Mouse (Mus musculus) induced T-regulatory cell, adult 2 months (primary cell): ENCODE data around the gene Wars.

Source experiments
- DNase-seq: peaks from one replicate; pipeline ENCODE4 v3.0.0-alpha.2; 2012; ENCODE audit warnings: low read depth

Gene Wars

DNA sequence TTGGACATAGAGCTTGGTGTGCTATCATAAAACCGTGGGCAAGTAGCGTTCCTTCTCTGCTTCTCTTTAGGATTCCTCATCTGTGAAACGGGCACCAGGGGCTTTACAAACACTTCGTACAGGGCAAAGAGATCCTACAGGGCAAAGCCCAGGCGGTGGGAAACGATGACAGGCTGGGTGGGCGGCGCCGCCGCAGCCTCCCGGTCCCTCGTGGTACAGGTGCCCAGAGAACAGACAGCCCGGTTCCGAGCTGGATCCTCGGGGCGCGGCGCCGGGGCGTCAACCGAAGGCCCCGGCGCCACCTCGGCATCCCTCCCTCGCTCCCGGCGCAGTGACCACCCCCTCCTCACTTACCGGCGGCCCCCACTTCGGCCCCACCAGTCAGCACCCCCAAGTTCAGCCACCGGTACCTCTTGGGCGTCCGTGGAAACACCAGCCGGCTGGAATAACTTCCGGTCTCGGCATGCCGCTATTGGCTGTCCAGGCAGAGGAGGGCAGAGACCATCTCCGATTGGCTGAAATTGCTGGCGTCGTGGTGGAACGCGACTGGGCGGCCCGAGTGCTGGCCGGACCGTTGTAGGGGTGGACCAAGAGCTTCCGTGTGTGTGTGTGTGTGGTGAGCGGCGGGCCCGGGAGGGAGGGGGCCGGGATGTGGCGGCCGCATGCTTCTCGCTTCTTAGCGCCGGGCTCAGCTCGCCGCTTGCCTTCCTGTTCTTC, at the start of gene Wars:
Wars (minus strand) TSS at position 460 of the 717 bp plus-strand sequence.
- peak; percentile 94 for DNase-seq

DNA sequence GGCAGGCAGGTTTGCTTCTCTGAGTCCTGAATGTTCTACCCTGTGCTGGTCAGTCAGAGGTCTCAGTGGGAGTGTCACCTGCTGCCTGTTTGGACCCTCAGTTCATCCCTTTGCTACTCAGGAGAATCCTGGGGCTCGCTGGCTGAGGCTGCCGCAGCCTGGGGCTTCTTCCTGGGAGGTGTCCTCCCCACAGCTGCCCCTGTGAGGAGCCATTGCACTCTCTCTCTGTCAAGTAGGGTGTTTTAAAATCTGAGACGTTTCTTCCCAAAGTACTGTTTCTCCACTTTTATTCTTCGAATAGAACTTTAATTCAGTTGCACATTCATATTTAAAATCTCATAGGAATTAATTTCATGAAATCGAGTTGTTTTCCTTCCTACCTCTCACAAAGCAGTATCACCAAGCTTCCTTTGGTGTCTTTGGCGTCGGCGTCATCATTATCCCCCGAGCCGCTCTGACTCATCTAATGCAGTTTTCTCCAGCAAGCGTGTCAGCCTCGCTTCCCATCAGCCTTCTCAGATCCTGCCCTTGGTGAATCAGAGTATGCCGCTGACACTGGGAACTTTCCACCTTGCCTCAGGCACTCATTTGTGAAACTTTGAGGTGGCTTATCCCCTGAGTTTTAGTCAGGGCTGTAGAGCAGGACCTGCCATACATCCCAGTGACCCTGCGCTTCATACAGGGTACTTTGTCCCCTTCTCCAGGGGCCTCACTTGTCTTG, 48.4 kb upstream of the Wars start:
- DNase-seq = no peak

DNA sequence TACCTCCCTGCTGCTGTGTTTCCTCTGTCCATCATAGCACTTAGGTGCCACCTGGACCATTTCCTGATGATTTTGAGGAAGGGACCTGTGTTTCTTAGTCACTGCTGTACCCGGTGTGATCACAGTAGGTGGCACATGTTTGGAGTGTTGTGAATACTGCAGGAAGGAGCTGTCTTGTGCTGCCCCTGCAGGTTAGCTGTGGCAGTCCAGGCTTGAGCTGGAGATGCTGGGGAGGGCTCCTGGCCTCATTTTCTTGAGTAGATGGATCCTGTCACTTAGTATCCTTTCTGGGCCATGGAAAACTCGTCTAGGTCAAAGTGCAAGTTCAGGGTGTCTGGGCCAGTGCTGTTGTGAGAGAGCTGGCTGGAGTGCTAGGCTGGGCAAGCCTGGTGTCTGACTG, 47.3 kb upstream of the Wars start:
- DNase-seq = no peak

DNA sequence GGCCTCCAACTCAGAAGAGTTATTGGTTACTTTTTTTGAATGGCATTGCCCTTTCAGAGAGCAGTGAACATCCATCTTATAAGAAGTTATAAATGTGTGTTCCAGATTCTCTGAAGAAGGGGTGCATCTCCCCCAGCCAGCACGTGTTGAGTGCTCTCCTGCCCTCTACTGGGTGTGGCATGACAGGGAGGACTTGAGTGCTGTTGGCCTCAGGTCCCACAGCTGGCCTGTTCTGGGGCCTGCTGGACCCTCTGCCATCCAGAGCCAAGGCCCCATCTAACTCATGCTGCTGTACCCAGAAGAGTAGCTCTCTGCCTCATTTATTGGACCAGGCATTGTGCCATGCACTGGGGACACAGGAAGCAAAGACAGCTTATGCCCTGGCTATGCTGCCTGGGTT, 46.3 kb upstream of the Wars start:
- DNase-seq = no peak

DNA sequence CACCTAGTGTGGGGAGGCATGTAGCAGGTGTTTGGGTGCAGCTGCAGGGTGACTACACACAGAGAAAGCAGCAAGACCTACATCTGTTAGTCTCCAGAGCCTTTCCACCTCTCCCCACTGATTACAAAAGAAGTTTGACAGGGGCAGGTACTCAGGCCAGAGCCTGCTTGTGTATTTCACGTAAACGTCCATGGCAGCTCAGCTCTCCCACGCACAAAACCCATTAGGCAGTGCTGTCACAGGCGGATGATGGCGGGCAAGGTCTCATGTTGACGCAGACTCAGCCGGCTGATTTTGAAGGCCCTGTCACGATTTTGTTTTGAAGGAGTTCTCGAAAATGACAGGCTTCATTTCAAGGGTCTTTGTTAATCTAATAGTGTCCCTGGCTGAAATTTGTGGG, 45.3 kb upstream of the Wars start:
- DNase-seq = no peak

DNA sequence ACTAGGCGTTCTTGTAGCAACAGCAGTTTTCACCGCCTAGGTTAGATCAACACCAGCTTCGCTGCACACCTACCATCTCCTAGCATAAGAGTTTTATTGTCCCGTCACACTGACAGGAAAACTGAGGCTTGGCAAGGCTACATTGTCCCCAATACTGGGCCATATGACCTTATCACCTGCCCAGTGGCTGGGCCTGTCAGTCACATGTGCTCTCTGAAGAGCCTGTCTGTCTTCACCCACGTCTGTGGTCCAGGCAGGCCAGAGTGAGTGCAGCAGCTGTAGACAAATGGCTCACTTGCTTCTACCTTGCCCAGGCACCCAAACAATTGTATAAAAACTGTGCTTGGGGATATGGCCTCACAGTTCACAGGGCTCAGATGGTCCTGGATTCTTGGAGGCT, 44.9 kb upstream of the Wars start:
- DNase-seq = no peak

DNA sequence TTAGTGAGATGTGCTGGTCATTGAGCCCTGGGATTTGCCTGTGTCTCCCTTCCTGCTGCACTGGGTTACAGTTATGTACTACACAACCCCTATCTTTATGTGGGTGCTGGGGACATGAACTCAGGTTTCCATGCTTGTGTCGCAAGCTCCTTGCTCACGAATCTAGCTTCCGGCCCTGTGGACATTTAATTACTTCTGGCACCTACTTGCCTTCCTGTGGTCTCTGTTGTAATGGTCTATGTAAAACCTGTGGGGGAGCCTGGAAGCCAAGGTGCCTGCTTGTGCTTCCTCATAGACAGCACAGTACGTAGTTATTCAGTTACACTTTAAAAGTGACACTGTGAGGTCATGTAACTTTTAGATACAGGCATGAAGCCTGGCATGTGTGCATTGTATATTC, 43.5 kb upstream of the Wars start:
- DNase-seq = no peak

DNA sequence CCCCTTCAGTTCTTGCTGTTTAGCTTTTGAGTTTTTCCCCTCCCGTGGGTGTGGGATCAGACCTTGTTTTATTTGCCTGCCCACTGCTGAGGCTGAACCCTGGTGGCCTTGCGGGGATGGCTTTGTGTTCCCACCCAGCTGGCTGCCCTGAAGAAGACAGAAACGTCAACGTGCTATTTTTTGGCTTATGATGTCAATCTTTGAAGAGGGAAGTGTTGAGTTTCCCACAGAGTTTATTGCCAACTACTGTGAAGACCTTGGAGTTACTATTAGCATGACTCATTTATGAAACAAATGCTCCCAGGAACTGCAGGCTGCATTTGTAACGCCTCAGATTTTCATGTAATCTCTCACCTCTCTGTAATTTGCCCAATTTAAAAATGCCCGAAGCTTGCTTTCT, 42.9 kb upstream of the Wars start:
- no peak for DNase-seq

DNA sequence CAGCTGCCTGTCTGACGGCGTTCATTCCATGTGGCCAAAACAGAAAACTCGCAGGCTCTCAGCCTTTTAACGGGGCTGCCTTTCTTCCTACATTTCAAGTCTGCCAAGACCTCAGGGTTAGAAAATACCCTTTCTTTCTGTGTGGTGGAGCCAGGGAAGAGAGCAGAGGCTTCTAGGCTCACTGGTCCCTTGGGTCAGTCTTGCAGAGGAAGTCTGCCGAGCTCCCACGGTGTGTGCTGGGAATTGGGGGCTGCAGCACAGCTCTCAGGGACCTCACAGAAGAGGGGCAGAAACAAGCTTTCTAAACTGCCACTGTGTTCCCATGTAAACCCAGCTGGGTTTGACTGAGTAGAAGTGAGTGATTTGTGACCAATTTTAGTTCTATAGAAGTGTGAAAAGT, 40.3 kb upstream of the Wars start:
- DNase-seq = no peak

DNA sequence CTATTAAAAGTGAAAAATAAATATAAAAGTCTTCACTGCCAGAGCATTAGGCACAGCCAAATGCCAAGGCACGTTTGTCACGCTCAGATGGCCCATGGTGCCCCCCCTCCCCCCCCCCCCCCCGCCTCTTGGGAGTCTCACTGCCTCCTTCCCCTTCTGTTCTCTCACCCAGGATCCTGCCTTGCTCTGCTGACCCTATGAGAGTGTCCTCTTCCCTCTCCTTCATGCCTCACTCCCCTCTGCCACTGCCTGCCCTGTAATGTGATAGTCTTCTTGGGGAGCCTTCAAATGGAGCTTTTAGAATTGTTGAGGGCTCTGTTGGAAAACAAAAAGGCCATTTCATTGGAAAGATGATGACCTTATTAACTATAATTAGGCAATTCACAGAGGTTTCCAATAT, 38.1 kb upstream of the Wars start:
- DNase-seq = no peak

DNA sequence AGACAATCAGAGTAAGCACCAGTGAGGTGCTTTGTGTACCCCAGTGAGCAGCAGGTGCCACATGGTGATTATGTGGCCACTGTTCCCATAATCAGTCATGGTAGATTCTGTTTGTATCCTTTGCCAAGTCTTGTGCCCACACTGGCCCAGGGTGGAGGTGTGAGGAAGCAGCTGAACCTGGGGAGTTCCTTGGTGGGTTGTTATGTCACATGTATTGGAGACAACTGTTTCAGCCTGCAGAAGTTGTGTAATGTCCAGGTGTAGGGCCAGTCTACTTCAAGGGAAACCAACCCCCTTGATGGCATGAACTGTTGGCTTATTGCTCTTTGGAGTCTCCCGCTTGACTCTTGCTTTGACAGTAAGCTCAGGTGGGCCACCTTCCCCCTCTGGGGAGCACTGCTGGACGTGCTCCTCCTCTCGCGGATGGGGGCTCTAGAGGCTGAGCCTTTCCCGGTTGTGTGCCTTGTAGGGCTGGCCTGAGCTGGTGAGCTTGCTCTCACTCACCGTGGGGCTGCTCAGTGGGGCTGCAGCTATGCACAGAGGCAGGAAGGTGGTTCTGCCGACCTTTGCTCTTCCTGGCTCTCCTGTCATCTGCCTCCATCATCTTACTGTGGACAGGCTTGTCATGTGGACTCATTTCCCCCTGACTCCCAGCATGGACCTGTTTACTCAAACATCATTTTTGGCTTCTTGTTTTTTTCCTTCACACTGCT, 37.5 kb upstream of the Wars start:
- no peak for DNase-seq

DNA sequence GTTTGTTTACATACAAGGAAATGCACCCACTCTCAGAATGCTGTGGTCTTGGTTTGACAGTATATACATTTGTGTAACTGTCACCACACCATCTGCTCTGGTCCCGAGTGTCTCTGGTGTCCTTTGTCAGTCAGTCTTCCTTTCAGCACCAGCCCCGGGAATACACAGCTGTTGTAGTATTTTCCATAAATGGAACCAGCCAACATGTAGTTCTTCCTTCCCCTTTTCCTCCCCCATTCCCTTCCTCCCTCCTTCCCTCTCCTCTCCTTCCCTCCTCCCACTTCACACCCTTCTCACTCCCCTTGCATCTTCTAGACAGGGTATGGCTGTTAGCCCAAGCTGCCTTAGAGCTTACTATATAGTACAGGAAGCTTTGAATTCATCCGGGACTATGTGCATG, 35.5 kb upstream of the Wars start:
- DNase-seq = no peak

DNA sequence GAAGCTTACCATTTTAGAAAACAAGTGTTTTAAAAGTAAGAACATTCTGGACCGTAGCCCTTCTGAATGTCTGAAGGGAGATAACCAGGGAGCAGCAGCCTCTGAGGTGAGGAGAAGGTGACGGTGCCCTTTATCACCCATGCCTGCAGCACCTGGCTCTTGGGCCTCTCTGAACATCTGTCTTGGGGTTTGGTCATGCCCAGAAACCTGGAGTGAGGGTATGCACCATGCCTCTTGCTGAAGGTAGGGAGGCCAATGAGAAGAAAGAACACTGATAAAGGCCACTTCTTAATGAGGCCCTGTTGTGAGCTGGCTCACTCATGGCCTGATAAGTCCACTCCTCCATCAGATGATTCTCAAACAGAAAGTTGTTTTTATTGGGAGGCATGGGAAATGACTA, 34.3 kb upstream of the Wars start:
- no peak for DNase-seq

DNA sequence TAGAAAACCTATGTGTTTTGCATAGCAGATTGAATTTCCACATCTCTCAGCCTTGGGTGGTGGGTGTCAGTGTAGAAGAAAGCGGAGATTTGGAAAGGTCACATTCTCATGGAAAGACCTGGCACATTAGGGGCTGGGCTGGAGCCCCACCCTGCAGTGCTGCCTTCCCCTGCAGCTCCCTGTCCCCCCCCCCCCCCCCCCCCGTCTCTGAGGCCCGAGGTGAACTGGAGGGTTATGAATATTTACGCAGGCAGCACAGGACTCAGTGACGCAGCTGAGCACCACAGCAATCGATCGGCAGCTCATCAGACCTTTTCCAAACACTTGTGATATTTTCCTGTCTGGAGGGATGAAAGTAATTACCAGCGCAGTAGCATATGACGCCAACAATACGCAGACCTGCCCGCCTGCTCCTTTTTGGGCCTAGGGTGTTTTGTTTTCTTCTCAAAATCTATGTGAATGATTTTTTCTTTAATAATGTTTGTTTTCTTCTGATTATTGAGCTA, 32.7 kb upstream of the Wars start:
- no peak for DNase-seq

DNA sequence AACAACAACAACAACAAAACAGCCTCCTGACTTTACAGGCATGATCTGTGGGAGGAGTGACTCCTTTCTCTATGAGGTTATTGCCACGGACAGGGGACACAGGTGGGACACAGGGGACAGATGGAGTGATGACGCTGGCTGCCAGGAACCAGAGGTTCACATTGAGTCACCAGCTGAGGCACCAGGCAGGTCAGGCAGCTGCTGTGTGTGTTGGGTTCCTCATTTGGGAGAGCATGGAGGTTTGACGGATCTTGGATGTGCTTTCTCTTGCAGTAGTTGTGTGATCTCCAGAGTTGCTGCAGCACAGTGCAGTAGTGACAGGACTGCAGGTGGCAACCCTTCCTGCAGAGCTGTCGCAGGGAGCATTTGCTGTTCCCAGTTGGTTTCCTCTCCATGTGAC, 24.8 kb upstream of the Wars start:
- DNase-seq = no peak

DNA sequence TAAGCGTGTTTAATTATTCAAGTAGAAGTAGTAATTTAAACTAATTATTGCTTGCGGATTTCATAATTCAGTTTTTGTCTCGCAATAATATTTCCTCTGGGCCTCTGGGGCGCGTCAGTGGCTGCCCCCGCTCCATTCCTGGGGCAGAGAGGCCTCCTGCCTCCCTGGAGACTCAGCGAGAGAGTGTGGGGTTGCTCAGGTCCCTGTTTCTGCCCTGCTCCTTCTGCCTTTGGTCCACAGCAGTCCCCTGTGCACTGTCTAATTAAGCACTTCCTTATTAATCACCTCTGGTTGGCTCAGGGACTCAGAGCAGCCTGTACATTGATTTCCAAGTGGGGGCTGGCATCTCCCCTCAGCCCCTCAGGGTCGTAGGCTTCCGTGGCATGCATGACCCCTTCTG, 23.5 kb upstream of the Wars start:
- DNase-seq = no peak

DNA sequence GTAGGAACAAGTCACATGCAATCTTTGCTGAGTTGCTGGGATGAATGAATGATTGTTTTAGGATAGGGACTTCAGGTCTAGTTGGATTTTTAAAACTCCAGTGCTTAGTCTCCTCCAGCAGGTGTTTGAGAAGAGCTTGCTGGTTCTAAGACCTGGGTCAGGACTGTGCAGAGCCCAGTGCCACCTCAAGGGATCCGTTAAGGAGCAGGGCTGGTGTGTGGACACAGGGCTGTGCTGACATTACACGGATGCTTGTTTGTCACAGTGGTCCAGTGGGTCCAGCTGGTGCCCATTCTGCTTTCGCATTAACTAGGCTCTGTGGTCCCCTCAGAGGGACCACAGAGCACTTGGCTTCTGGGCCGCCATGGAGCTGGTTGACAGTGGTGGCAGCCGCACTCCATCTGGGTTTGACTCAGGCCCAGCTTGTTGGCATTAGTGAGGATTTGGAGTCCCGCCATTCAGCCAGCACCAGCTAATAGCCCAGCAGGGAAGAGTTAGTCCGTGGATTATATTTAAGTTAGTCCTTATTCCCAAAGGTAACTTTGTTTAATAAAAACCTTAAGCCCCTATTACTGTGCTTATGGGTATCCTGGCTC, 22.6 kb upstream of the Wars start:
- DNase-seq = no peak

DNA sequence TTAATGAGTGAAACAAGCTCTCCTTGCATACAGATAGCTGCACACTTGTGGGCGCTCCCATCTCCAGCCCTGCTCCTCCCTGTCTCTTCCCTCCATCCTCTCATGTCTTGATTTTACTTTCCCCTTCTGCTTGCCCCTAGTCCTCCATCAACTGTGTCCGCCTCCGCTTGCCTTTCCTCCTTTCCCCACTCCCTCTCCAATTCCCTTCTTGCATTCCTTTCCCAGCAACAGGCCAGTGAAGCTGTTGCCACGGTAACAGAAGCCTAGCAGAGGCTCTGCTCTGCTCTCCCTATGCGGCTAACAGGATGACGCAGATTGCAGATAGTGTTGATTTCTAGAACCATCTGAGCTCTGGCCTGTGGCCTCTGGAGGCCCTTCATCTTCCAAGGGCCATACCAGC, 21.9 kb upstream of the Wars start:
- DNase-seq = no peak

DNA sequence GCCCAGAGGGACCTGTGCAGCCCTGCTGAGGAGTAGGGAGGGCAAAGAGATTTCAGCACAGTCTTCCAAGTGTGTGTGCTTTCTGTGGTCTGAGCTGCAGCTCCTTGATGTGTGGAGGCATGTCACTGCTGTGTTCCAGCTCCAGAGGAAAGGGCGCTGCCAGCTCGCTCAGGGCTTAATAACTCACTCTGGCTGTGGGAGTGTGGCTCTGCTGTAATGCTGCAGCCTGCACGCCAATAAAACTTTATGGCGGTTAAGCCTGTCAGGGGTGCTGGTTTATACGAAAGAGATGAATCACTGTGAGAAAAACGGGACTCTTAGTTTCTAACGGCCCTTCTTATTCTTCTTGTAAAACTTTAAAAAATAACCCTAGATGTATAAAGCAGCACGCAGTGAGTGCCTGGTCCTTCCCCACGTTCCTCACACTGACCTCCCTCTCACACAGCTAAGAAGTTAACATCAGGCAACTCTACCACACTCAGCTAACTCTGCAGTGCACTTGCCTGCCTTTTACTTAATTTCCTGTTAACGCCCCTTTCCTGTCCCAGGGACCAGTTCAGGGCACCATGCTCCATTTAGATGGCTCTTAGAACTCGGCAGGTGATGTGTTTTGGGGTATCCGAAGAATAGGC, 20.9 kb upstream of the Wars start:
- DNase-seq = peak; percentile 13

DNA sequence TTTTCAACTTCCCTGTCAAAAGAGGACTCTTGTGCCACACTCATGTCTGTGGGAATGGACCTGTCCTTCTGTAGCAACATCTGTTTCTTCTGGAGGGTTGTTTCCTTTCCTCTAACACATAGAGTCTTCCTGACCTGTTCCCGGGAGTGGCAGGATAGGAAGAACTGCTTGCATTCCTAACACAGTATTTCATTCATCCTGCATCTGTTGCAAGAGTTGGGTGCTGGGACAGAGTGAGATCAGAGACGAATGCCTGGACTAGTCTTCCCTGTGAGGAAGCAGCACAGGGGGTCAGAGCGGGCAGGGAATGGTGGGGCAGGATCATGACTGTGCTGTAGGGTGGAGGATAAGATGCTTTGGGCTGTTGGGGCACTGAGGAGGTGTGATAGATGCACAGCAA, 20.2 kb upstream of the Wars start:
- no peak for DNase-seq

DNA sequence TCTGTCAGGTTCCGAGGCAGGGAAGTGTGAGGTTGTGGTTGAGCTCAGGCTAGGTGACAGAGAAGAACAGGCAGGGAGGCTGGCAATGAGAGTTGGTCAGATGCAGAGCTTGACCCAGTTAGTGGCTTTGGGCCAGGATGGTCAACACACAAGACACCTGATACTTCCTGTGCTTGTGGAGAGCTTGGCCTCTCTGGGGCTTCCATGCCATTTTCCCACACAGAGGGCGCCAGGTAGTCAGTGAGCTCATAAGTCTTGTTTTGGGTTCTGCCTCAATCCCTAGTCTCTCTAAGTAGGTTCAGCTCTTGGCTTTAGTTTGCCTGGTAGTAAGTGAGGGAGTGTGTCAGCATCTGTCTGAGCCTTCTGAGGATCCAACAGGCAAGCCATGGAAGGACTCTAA, 18.5 kb upstream of the Wars start:
- no peak for DNase-seq

DNA sequence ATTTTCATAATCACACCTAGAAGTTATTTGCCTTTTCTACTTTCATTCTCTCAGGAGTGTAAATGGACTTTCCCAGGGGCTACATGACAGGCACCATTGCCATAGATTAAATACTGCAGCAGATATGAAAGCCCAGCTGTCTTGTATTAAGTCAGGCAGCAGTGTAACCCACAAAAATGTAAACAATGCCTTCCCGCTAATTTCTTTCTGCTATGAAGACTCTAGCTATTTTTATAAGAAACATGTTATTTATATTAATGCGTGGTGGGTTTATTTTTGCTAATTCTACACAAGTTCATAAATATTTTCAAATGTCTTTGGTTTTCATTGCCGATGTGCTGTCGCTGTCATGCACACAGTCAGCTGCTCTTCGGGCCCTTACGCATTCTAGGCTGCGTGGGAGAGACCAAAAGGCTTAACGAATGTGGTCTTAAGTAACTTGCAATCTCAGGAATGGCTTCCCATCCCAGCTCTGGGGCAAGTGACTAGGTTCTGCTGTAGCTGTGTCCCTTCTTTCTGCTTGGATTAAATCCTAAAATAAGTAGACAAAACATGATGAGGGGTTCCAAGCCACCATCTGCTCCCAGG, 16.0 kb upstream of the Wars start:
- no peak for DNase-seq
